Mouse (Mus musculus): Measurements from ENCODE around the gene Zfp429.
"Not testable (repeated sequence)": the region's sequence is repeated elsewhere in the genome, so short reads cannot be mapped to it uniquely, and the experiment has no call there.

Gene Zfp429

DNA sequence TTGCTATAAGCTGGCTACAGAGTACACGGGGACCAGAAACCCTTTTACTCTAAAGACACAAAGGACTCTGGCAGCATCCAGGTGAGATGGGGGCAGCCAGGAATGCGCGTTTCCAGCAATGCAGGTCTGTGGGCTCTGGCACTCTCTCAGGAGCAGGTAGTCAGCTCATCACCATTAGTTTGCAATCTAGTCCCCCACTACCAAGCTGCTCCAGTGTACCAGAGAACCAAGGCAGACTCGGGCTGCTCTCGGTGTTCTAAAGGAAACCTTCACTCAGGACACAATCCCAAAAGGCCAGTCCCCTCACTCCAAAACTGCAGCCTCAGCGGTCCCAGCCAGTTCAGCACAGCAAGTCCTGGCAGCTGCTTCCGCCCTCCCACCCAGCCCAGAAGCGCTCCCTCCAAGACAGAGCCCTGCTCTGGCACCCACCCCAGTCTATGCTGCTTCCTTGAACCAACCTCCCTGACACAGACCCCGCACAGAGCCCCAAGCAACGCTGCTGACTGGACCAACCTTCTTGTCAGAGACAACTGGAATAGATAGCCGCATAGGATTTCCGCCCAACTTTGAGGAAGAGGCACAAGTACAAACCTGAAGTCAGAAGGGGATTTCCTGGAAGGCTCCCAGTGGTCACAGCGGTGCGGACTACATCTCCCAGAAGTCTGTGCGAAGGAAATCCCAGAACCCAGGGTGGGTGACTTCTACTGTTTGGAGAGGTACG, at the start of gene Zfp429:
Gene Zfp429, minus strand, starts transcription at position 637 of the 721 bp plus-strand sequence.
- DNase-seq, result peak; percentile 63

DNA sequence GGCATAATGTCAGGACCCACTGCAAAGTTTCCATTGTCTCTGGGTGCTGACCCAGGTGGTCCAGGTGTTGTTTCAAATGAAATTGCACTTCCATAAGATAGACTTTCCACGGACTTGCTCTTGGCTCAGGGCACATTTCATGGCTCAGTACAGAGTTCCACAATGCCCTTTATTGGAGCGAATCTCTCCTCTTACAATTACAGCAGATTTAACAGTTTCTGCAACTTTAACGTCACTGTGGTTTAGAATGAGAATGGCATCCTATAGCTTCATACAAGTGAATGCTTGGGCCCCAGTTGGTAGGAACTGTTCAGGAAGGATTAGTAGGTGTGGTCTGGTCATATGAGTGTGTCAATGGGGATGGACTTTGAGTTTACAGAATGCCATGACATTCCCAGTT, 37.5 kb upstream of the Zfp429 start:
- DNase-seq, result not testable (repeated sequence)

DNA sequence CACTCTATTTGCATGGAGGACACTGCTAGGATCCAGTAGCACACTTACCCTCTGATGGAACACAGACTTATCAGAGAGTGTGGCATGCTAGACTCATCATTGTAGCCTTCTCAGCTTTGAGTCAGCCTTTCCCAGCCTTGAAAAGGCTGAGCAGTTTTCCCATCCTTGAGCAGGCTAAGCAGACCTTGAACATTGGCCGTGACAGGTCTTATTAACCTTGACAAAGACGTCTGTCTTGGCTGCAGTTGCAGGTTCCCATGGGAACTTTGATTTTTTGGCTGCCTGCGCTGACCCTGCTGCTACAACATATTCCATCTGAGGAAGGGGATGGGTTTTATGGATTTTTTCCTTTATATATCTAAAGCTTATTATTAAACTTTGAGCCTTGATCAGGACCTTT, 28.5 kb upstream of the Zfp429 start:
- no peak for DNase-seq

DNA sequence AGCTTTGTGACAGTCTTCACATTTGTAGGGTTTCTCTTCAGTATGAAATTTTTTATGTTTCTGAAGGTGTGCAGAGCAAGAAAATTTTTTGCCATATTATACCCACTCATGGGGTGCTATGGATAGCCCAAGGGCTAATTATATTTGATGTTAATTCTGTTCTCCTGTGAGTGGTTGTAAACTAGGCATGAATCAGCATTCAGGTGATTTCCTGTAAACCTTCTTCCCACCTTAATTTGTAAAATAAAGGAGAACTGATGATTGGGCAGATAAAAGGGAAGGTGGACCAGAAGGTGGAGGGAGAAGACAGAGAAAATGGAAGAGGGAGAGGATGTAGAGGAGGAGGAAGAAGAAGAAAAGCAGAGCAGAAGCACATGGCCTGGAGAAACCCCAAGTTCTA, 26.1 kb upstream of the Zfp429 start:
- not testable (repeated sequence) for DNase-seq

GRCm38 (mm10) chr13:67422532-67422931, 22.9 kb upstream of the Zfp429 start:
- DNase-seq, result not testable (repeated sequence)

- peak; percentile 22 for DNase-seq
Measured at GRCm38 (mm10) chr13:67421207-67421857, 21.7 kb upstream of the Zfp429 start, which contains the start of gene Zfp459. Gene Zfp459, minus strand, starts transcription at chr13:67421418.

DNA sequence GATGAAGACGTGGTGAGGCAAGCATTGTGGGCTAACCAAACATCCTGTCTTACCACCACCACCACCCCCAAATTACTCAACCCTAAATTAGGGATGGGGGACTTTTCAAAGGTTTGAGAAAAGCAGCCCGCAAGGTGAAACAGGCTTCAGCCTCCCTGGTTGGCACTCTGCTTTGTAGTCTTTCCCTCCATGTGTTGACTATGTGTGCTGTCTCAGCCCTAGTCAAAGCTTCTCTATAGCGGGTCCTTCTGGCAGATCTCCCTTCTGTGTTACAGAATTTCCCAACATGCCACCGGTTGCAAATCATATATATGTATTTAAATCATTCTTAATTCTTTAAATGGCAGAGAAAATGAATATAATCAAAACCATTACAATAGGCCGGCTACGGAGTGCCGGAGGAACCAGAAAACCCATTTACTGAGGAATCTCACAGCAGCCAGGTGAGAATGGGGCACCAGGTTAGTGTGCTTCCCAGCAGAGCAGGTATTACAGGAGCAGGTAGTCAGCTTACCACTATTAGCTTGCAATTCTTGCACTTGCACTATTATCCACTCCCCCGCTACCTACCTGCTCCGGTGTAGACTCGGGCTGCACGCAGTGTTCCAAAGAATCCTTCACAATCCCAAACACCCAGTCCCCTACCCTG, 21.1 kb upstream of the Zfp429 start:
- no peak for DNase-seq

- no peak for DNase-seq
Measured at GRCm38 (mm10) chr13:67416811-67417210, 17.2 kb upstream of the Zfp429 start.

- no peak for DNase-seq
Measured at GRCm38 (mm10) chr13:67415759-67416158, 16.1 kb upstream of the Zfp429 start.

DNA sequence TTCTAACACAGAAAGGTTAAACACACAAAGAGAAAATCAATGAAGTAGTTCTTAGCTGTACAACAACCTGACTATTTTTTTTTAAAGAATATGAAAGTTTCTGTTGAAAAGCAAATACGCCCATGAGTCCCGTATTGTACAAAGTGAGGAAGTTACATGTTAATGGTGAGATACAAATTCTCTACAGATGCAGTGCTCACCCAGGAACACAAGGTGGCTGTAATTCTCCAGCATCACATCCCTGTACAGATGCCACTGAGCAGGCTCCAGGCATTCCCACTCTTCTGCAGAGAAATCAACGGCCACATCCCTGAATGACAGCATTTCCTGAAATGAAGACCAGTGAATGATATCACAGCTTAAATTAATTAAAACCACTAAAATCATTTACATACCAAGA, 14.0 kb upstream of the Zfp429 start:
- DNase-seq, result not testable (repeated sequence)

GRCm38 (mm10) chr13:67376255-67376654, 23.4 kb downstream of the Zfp429 start:
- not testable (repeated sequence) for DNase-seq

DNA sequence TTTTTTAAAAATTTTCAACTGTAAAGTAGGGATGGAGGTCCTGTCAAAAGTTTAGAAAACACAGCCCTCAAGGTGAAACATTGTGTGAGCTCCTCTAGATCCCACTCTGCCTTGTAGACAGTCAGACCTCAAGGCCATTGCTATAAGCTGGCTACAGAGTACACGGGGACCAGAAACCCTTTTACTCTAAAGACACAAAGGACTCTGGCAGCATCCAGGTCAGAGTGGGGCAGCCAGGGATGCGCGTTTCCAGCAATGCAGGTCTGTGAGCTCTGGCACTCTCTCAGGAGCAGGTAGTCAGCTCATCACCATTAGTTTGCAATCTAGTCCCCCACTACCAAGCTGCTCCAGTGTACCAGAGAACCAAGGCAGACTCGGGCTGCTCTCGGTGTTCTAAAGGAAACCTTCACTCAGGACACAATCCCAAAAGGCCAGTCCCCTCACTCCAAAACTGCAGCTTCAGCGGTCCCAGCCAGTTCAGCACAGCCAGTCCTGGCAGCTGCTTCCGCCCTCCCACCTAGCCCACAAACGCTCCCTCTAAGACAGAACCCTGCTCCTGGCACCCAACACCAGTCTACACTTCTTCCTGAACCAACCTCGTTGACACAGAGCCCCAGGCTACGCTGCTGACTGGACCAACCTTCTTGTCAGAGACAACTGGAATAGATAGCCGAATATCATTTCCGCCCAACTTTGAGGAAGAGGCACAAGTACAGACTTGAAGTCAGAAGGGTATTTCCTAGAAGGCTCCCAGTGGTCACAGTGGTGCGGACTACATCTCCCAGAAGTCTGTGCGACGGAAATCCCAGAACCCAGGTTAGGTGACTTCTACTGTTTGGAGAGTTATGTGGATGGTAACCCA, 24.3 kb downstream of the Zfp429 start, which contains the start of the genes Gm28041 and Zfp456:
Gene Gm28041, minus strand, starts transcription at position 684 of the 862 bp plus-strand sequence.
Gene Zfp456, minus strand, starts transcription at position 761 of the 862 bp plus-strand sequence.
- DNase-seq, result not testable (repeated sequence)

GRCm38 (mm10) chr13:67360131-67360744, 39.4 kb downstream of the Zfp429 start, which contains the start of the genes Gm28044 and Zfp953:
Gene Gm28044, minus strand, starts transcription at chr13:67360536.
Gene Zfp953, minus strand, starts transcription at chr13:67360605.
- DNase-seq, result peak; percentile 87

GRCm38 (mm10) chr13:67351854-67352253, 47.8 kb downstream of the Zfp429 start:
- no peak for DNase-seq

GRCm38 (mm10) chr13:67343422-67343821, 56.2 kb downstream of the Zfp429 start:
- DNase-seq, result no peak

Data from cerebellum, adult 8-10 months (tissue).